Comparison of ENCODE assay signal across 36 mouse cellular contexts in genomic region chr14:121933906-121934596, GRCm38 (mm10). TPM values are rescaled to one million over a fixed set of nuclear protein-coding genes. Genes with fewer than 3 reads are reported as not detected.
A peak's percentile ranks its signal among the peaks of the same experiment; 100 is the strongest.
DNase-seq lines count a peak whose midpoint lies in the region; ATAC-seq and TF ChIP-seq lines count a peak whose summit lies in the region.
"Had no signal": no experiment of that assay in that cellular context is flagged by ENCODE, and none has a peak within 500 bp of the region (broad histone marks: within the 10 kb centered on the region; RNA-seq: fewer than 3 reads in every experiment).

No protein-coding gene starts in this region.

- no peak overlapping the region for H3K4me3 ChIP-seq in forebrain, embryonic 10.5 days
- no peak overlapping the region for H3K4me3 ChIP-seq in forebrain, embryonic 11.5 days (ENCODE audit: low read depth, low read length)
- no peak overlapping the region for H3K4me3 ChIP-seq in lung, embryonic 15.5 days
- H3K4me3 ChIP-seq in lung, adult 2 months (replicated peaks; ENCODE audit: extremely low read depth, low read depth, low read length): no peak overlapping the region
- H3K4me3 ChIP-seq in midbrain, embryonic 11.5 days (ENCODE audit: low read depth, low read length): no peak overlapping the region
- H3K4me3 ChIP-seq in cerebellum, adult 2 months (replicated peaks; ENCODE audit: insufficient read depth, low read depth, low read length): no peak overlapping the region
- H3K4me3 ChIP-seq: embryonic facial prominence, embryonic 10.5 days; embryonic facial prominence, embryonic 15.5 days; heart, embryonic 13.5 days; hindbrain, embryonic 10.5 days; hindbrain, embryonic 15.5 days; kidney, embryonic 15.5 days; layer of hippocampus, adult 2 months; left cerebral cortex, adult 2 months; limb, embryonic 13.5 days; midbrain, embryonic 10.5 days; myocyte; neural tube, embryonic 13.5 days; stomach, embryonic 15.5 days had no signal

- no peak for ATAC-seq in forebrain, embryonic 11.5 days (replicated peaks; ENCODE audit: low FRiP score)
- ATAC-seq in lung, embryonic 15.5 days (ENCODE audit: borderline replicate concordance, extremely low read depth, low FRiP score, low TSS enrichment): 0 out of 2 replicates have a peak, but pooled peaks have one; percentile 11
- ATAC-seq in midbrain, embryonic 11.5 days (ENCODE audit: low FRiP score): no peak
- ATAC-seq: forebrain, embryonic 14.5 days; lung, postnatal 0 days; Patski had no signal

- no peak overlapping the region for H3K4me2 ChIP-seq in forebrain, embryonic 11.5 days (ENCODE audit: low read depth, low read length, severe bottlenecking)
- H3K4me2 ChIP-seq in lung, embryonic 15.5 days: no peak overlapping the region
- H3K4me2 ChIP-seq in midbrain, embryonic 11.5 days: no peak overlapping the region
- H3K4me2 ChIP-seq: embryonic facial prominence, embryonic 15.5 days; heart, embryonic 13.5 days; hindbrain, embryonic 15.5 days; kidney, embryonic 15.5 days; limb, embryonic 13.5 days; liver, embryonic 11.5 days; neural tube, embryonic 13.5 days; stomach, embryonic 15.5 days had no signal

- H3K9ac ChIP-seq in forebrain, embryonic 11.5 days (ENCODE audit: low read length): no peak overlapping the region
- no peak overlapping the region for H3K9ac ChIP-seq in lung, embryonic 15.5 days
- H3K9ac ChIP-seq in midbrain, embryonic 11.5 days (ENCODE audit: low read length): no peak overlapping the region
- H3K9ac ChIP-seq: embryonic facial prominence, embryonic 15.5 days; heart, embryonic 13.5 days; hindbrain, embryonic 15.5 days; kidney, embryonic 15.5 days; limb, embryonic 13.5 days; neural tube, embryonic 13.5 days; stomach, embryonic 15.5 days had no signal

- 95% methylated on average over 7 of the region's 7 CpGs for WGBS in forebrain, embryonic 10.5 days
- WGBS in forebrain, embryonic 11.5 days: 93% methylated on average over 7 of the region's 7 CpGs
- WGBS in lung, embryonic 15.5 days: 74% methylated on average over 7 of the region's 7 CpGs
- 87% methylated on average over 7 of the region's 7 CpGs for WGBS in lung, adult 2 months
- 94% methylated on average over 7 of the region's 7 CpGs for WGBS in midbrain, embryonic 11.5 days
- 93% methylated on average over 7 of the region's 7 CpGs for WGBS in cerebellum, adult 2 months

- H3K36me3 ChIP-seq in forebrain, embryonic 10.5 days (replicated peaks): peaks cover 34% of the 10 kb centered on the region
- H3K36me3 ChIP-seq in forebrain, embryonic 11.5 days (ENCODE audit: control insufficient read depth, insufficient read depth, low read length): no peaks in the 10 kb centered on the region
- H3K36me3 ChIP-seq in lung, embryonic 15.5 days: no peaks in the 10 kb centered on the region
- no peaks in the 10 kb centered on the region for H3K36me3 ChIP-seq in midbrain, embryonic 11.5 days (ENCODE audit: control insufficient read depth, insufficient read depth, low read length)

- TF ChIP-seq CTCF in lung, adult 2 months (IDR thresholded peaks at IDR 0.05; ENCODE audit: insufficient read depth, low read length): no peak
- TF ChIP-seq CTCF in cerebellum, adult 2 months (IDR thresholded peaks at IDR 0.05; ENCODE audit: borderline replicate concordance, insufficient read depth, low read depth, low read length): no peak

- no peak overlapping the region for H3K27ac ChIP-seq in forebrain, embryonic 10.5 days
- H3K27ac ChIP-seq in forebrain, embryonic 11.5 days (ENCODE audit: low read depth, low read length): no peak overlapping the region
- no peak overlapping the region for H3K27ac ChIP-seq in lung, embryonic 15.5 days
- no peak overlapping the region for H3K27ac ChIP-seq in midbrain, embryonic 11.5 days (ENCODE audit: low read depth, low read length)
- H3K27ac ChIP-seq in cerebellum, adult 2 months (ENCODE audit: insufficient read depth, low read length): no peak overlapping the region
- H3K27ac ChIP-seq: embryonic facial prominence, embryonic 10.5 days; embryonic facial prominence, embryonic 15.5 days; heart, embryonic 13.5 days; hindbrain, embryonic 10.5 days; hindbrain, embryonic 15.5 days; kidney, embryonic 15.5 days; layer of hippocampus, adult 2 months; left cerebral cortex, adult 2 months; limb, embryonic 13.5 days; midbrain, embryonic 10.5 days; neural tube, embryonic 13.5 days; stomach, embryonic 15.5 days had no signal

- peak; percentile 4 for DNase-seq in forebrain, embryonic 10.5 days (ENCODE audit: extremely low spot score, low spot score)
- DNase-seq in forebrain, embryonic 11.5 days (ENCODE audit: low spot score): no peak
- no peak for DNase-seq in lung, adult 2 months
- peak; percentile 52 for DNase-seq in induced T-regulatory cell, adult 2 months (ENCODE audit: low read depth)
- peak; percentile 51 to 68 for DNase-seq in natural killer cell, adult 2 months (ENCODE audit: low spot score in 2 of 2)
- DNase-seq in midbrain, embryonic 11.5 days (ENCODE audit: low spot score, missing footprints): no peak
- DNase-seq in cerebellum, adult 2 months: no peak
- DNase-seq: adrenal gland, postnatal 14 days; cerebellum, adult 18-20 months; cerebellum, postnatal 14 days; gastrocnemius, postnatal 36 days; heart, postnatal 14 days; kidney, adult 11 months; kidney, postnatal 36 days; lung, postnatal 4 days; thymus, adult 18-20 months; thymus, postnatal 25 days had no signal

- peaks cover 11% of the 10 kb centered on the region for H3K9me3 ChIP-seq in forebrain, embryonic 10.5 days
- H3K9me3 ChIP-seq in forebrain, embryonic 11.5 days (ENCODE audit: control insufficient read depth, low read length): no peaks in the 10 kb centered on the region
- H3K9me3 ChIP-seq in lung, embryonic 15.5 days: no peaks in the 10 kb centered on the region
- H3K9me3 ChIP-seq in midbrain, embryonic 11.5 days (ENCODE audit: control insufficient read depth, low read length): peaks cover 4% of the 10 kb centered on the region; the same call in 1 of the 2 replicates
- H3K9me3 ChIP-seq: embryonic facial prominence, embryonic 10.5 days; embryonic facial prominence, embryonic 15.5 days; hindbrain, embryonic 15.5 days; kidney, embryonic 15.5 days; stomach, embryonic 15.5 days had no signal

- 0 out of 2 replicates have a peak, but pooled peaks cover 2% of the 10 kb centered on the region for H3K4me1 ChIP-seq in forebrain, embryonic 10.5 days
- H3K4me1 ChIP-seq in forebrain, embryonic 11.5 days (replicated peaks; ENCODE audit: control insufficient read depth, insufficient read depth, low read length): no peaks in the 10 kb centered on the region
- H3K4me1 ChIP-seq in lung, embryonic 15.5 days: 0 out of 2 replicates have a peak, but pooled peaks cover 4% of the 10 kb centered on the region
- H3K4me1 ChIP-seq in lung, adult 2 months (ENCODE audit: control insufficient read depth, insufficient read depth, low read length): peaks cover 10% of the 10 kb centered on the region
- H3K4me1 ChIP-seq in midbrain, embryonic 11.5 days (ENCODE audit: control insufficient read depth, insufficient read depth, low read length): no peaks in the 10 kb centered on the region
- H3K4me1 ChIP-seq in cerebellum, adult 2 months (ENCODE audit: control insufficient read depth, insufficient read depth, low read length): no peaks in the 10 kb centered on the region
- H3K4me1 ChIP-seq: hindbrain, embryonic 15.5 days; limb, embryonic 13.5 days had no signal

- no peaks in the 10 kb centered on the region for H3K27me3 ChIP-seq in forebrain, embryonic 10.5 days (ENCODE audit: poor library complexity, severe bottlenecking)
- H3K27me3 ChIP-seq in forebrain, embryonic 11.5 days (ENCODE audit: control insufficient read depth, insufficient read depth, low read length): no peaks in the 10 kb centered on the region
- H3K27me3 ChIP-seq in lung, embryonic 15.5 days: no peaks in the 10 kb centered on the region
- no peaks in the 10 kb centered on the region for H3K27me3 ChIP-seq in midbrain, embryonic 11.5 days (ENCODE audit: control insufficient read depth, insufficient read depth, low read length)
- no peaks in the 10 kb centered on the region for H3K27me3 ChIP-seq in cerebellum, adult 2 months (ENCODE audit: control insufficient read depth, insufficient read depth, low read length)
- H3K27me3 ChIP-seq: embryonic facial prominence, embryonic 15.5 days; heart, embryonic 13.5 days; hindbrain, embryonic 15.5 days; kidney, embryonic 15.5 days; limb, embryonic 13.5 days; neural tube, embryonic 13.5 days; Patski; stomach, embryonic 15.5 days had no signal

- TF ChIP-seq POLR2A in lung, adult 2 months (IDR thresholded peaks at IDR 0.05; ENCODE audit: borderline replicate concordance, extremely low read depth, low read depth, low read length): no peak
- no peak for TF ChIP-seq POLR2A in cerebellum, adult 2 months (IDR thresholded peaks at IDR 0.05; ENCODE audit: borderline replicate concordance, insufficient read depth, low read length)

RNA-seq across cellular contexts. Expression of gene Gpr18, which starts 18.5 kb away (rescaled TPM):
- polyA plus RNA-seq in forebrain, embryonic 10.5 days (2016; fragmentation: Nextera tagmentation; extraction: Ambion mirVana): 0.23 and 0.55 TPM in 2 replicates
- polyA plus RNA-seq in forebrain, embryonic 11.5 days (2014; fragmentation: Nextera tagmentation; extraction: Ambion mirVana): 0.36 and 0.49 TPM in 2 replicates
- polyA plus RNA-seq in lung, embryonic 15.5 days (2015; fragmentation: Nextera tagmentation; extraction: Ambion mirVana): 0.10 and 0.55 TPM in 2 replicates
- 5.6 and 8.3 TPM in 2 replicates for polyA plus RNA-seq in lung, adult 2 months (2012; rRNA removed)
- 0.15 and 0.25 TPM in 2 replicates for polyA plus RNA-seq in midbrain, embryonic 11.5 days (2014; fragmentation: Nextera tagmentation; extraction: Ambion mirVana)
- polyA plus RNA-seq in cerebellum, adult 2 months (2012; rRNA removed): 0.06 TPM in 1 of 2 replicates, not detected in the other
- polyA plus RNA-seq: brain, embryonic 14.5 days; forebrain, embryonic 14.5 days; heart, embryonic 13.5 days; liver, embryonic 11.5 days; myocyte had no signal

RNA-seq across cellular contexts. Expression of gene Gpr183, which starts 30.9 kb away (rescaled TPM):
- polyA plus RNA-seq in forebrain, embryonic 10.5 days (2016; fragmentation: Nextera tagmentation; extraction: Ambion mirVana): 1.9 and 2.5 TPM in 2 replicates
- polyA plus RNA-seq in forebrain, embryonic 11.5 days (2014; fragmentation: Nextera tagmentation; extraction: Ambion mirVana): 1.9 and 2.4 TPM in 2 replicates
- 2.9 and 3.2 TPM in 2 replicates for polyA plus RNA-seq in lung, embryonic 15.5 days (2015; fragmentation: Nextera tagmentation; extraction: Ambion mirVana)
- polyA plus RNA-seq in lung, adult 2 months (2012; rRNA removed): 2.3 and 3.1 TPM in 2 replicates
- 1.4 and 1.6 TPM in 2 replicates for polyA plus RNA-seq in midbrain, embryonic 11.5 days (2014; fragmentation: Nextera tagmentation; extraction: Ambion mirVana)
- polyA plus RNA-seq in cerebellum, adult 2 months (2012; rRNA removed): 0.33 and 0.52 TPM in 2 replicates
- polyA plus RNA-seq: Patski had no signal

RNA-seq across cellular contexts. Expression of gene Ubac2, which starts 55.6 kb away (rescaled TPM):
- polyA plus RNA-seq in forebrain, embryonic 10.5 days (2016; fragmentation: Nextera tagmentation; extraction: Ambion mirVana): 80.7 and 83.1 TPM in 2 replicates
- 72.9 and 76.9 TPM in 2 replicates for polyA plus RNA-seq in forebrain, embryonic 11.5 days (2014; fragmentation: Nextera tagmentation; extraction: Ambion mirVana)
- polyA plus RNA-seq in lung, embryonic 15.5 days (2015; fragmentation: Nextera tagmentation; extraction: Ambion mirVana): 60.3 and 60.4 TPM in 2 replicates
- polyA plus RNA-seq in lung, adult 2 months (2012; rRNA removed): 37.7 and 47.1 TPM in 2 replicates
- 64.0 and 67.7 TPM in 2 replicates for polyA plus RNA-seq in midbrain, embryonic 11.5 days (2014; fragmentation: Nextera tagmentation; extraction: Ambion mirVana)
- polyA plus RNA-seq in cerebellum, adult 2 months (2012; rRNA removed): 44.4 and 45.6 TPM in 2 replicates

Comparison
In these comparisons a context has a peak if more than half of its experiments do, and no peak if none do; other contexts are left out.
1. DNase-seq: peak in forebrain, embryonic 10.5 days (single experiment), induced T-regulatory cell, adult 2 months (single experiment) and natural killer cell, adult 2 months (2 of 2); none in forebrain, embryonic 11.5 days (single experiment), lung, adult 2 months (single experiment), midbrain, embryonic 11.5 days (single experiment) and cerebellum, adult 2 months (0 of 2).